Mouse (Mus musculus): ENCODE results near the gene Cyb5rl. TPM values are rescaled to one million over a fixed set of nuclear protein-coding genes. Genes with fewer than 3 reads are reported as not detected.

Cyb5rl gene
- polyA plus RNA-seq, 2 experiments: 1.2 to 1.7 TPM

GRCm38 (mm10) chr4:107136531-107136930 lies 69.7 kb downstream of the Cyb5rl start:
- no peaks in the 10 kb centered on the region for H3K9me3 ChIP-seq (ENCODE audit: control insufficient read depth, low read length)

More at GRCm38 (mm10) chr4:107136531-107136930, 69.7 kb downstream of the Cyb5rl start:
- Histone ChIP-seq H3K4me3 (ENCODE audit: insufficient read depth in 1 of 2, low read depth in 2 of 2, low read length in 2 of 2) (no peak overlapping the region), H3K4me2 (ENCODE audit: low read depth) (no peak overlapping the region), H3K36me3 (replicated peaks; ENCODE audit: control insufficient read depth, insufficient read depth, low read depth) (no peaks in the 10 kb centered on the region; the same call in 1 of the 2 replicates), H3K27me3 (ENCODE audit: control insufficient read depth, insufficient read depth, low read length) (no peaks in the 10 kb centered on the region), H3K27ac (no peak overlapping the region), H3K9ac (replicated peaks) (no peak overlapping the region), H3K4me1 (replicated peaks; ENCODE audit: control insufficient read depth in 2 of 2, insufficient read depth in 2 of 2, low read length in 1 of 2) (0 out of 4 replicates have a peak, but pooled peaks cover 0 to 4% of the 10 kb centered on the region in 2 experiments)
- DNase-seq (ENCODE audit: low read depth in 3 of 3, low spot score in 3 of 3) (no peak), ATAC-seq (ENCODE audit: insufficient read depth) (no peak)
- WGBS (ENCODE audit: insufficient replicate concordance): 59% methylated on average over 3 of the region's 3 CpGs
- TF ChIP-seq CTCF (IDR thresholded peaks at IDR 0.05; ENCODE audit: low read depth) (no peak), EP300 (IDR thresholded peaks at IDR 0.05; ENCODE audit: low read depth) (no peak)

Other genes with a start within 250 kb of the Cyb5rl start
- gene Ssbp3, start 156.3 kb upstream of the Cyb5rl start, polyA plus RNA-seq (2012; rRNA removed): 48.4 and 52.1 TPM in 2 replicates
- 33.0 and 37.9 TPM in 2 replicates for gene Ssbp3, start 156.3 kb upstream of the Cyb5rl start, polyA plus RNA-seq (2014; fragmentation: Nextera tagmentation; extraction: Ambion mirVana)
- gene Mrpl37, start 120 bp upstream of the Cyb5rl start, polyA plus RNA-seq (2012; rRNA removed): 36.4 and 38.8 TPM in 2 replicates
- gene Mrpl37, start 120 bp upstream of the Cyb5rl start, polyA plus RNA-seq (2014; fragmentation: Nextera tagmentation; extraction: Ambion mirVana): 57.9 and 65.4 TPM in 2 replicates
- not detected in 2 replicates for gene Cdcp2, start 29.9 kb downstream of the Cyb5rl start, polyA plus RNA-seq (2012; rRNA removed)
- gene Cdcp2, start 29.9 kb downstream of the Cyb5rl start, polyA plus RNA-seq (2014; fragmentation: Nextera tagmentation; extraction: Ambion mirVana): not detected in 2 replicates
- gene Tmem59, start 111.4 kb downstream of the Cyb5rl start, polyA plus RNA-seq (2012; rRNA removed): 51.3 and 53.7 TPM in 2 replicates
- gene Tmem59, start 111.4 kb downstream of the Cyb5rl start, polyA plus RNA-seq (2014; fragmentation: Nextera tagmentation; extraction: Ambion mirVana): 129 and 144 TPM in 2 replicates
- 3.3 and 5.5 TPM in 2 replicates for gene Tceanc2, start 112.1 kb downstream of the Cyb5rl start, polyA plus RNA-seq (2012; rRNA removed)
- 11.3 and 24.2 TPM in 2 replicates for gene Tceanc2, start 112.1 kb downstream of the Cyb5rl start, polyA plus RNA-seq (2014; fragmentation: Nextera tagmentation; extraction: Ambion mirVana)
- not detected in 2 replicates for gene Ldlrad1, start 142.2 kb downstream of the Cyb5rl start, polyA plus RNA-seq (2012; rRNA removed)
- gene Ldlrad1, start 142.2 kb downstream of the Cyb5rl start, polyA plus RNA-seq (2014; fragmentation: Nextera tagmentation; extraction: Ambion mirVana): not detected in 2 replicates
- 4.3 and 7.6 TPM in 2 replicates for gene Lrrc42, start 186.5 kb downstream of the Cyb5rl start, polyA plus RNA-seq (2012; rRNA removed)
- gene Lrrc42, start 186.5 kb downstream of the Cyb5rl start, polyA plus RNA-seq (2014; fragmentation: Nextera tagmentation; extraction: Ambion mirVana): 11.1 TPM in 2 replicates
- gene Hspb11, start 186.6 kb downstream of the Cyb5rl start, polyA plus RNA-seq (2012; rRNA removed): 2.2 and 3.6 TPM in 2 replicates
- gene Hspb11, start 186.6 kb downstream of the Cyb5rl start, polyA plus RNA-seq (2014; fragmentation: Nextera tagmentation; extraction: Ambion mirVana): 7.8 and 8.2 TPM in 2 replicates
- gene Dio1, start 240.2 kb downstream of the Cyb5rl start, polyA plus RNA-seq (2012; rRNA removed): 0.03 TPM in 1 of 2 replicates, not detected in the other
- not detected in 2 replicates for gene Dio1, start 240.2 kb downstream of the Cyb5rl start, polyA plus RNA-seq (2014; fragmentation: Nextera tagmentation; extraction: Ambion mirVana)
- 11.9 and 12.7 TPM in 2 replicates for gene Yipf1, start 247.4 kb downstream of the Cyb5rl start, polyA plus RNA-seq (2012; rRNA removed)
- 23.0 and 27.3 TPM in 2 replicates for gene Yipf1, start 247.4 kb downstream of the Cyb5rl start, polyA plus RNA-seq (2014; fragmentation: Nextera tagmentation; extraction: Ambion mirVana)

All from liver, embryonic 14.5 days (tissue).